Mouse (Mus musculus): ENCODE data around the gene Ltf.

Gene Ltf

GRCm38 (mm10) chr9:111087960-111088359 is 68.9 kb downstream of the Ltf start:
- no peak for DNase-seq (ENCODE audit: low read depth)

- no peak for DNase-seq (ENCODE audit: low read depth)
Measured at GRCm38 (mm10) chr9:111088886-111089285, 69.8 kb downstream of the Ltf start.
